Mouse (Mus musculus) embryonic facial prominence, embryonic 11.5 days (tissue): ENCODE data around the gene Gm525. TPM values are rescaled to one million over a fixed set of nuclear protein-coding genes. Genes with fewer than 3 reads are reported as not detected.
A peak's percentile ranks its signal among the peaks of the same experiment; 100 is the strongest.

Experiments used
- ATAC-seq: fragments of 200-750 bp; cut with Nextera tagmentation; replicated peaks from 2 replicates; pipeline ENCODE4 v1.8.0; 2017; ENCODE audit warnings: low read depth; ENCODE audit not compliant: insufficient number of reproducible peaks, low FRiP score, low TSS enrichment
- DNase-seq: peaks from one replicate; pipeline ENCODE4 v3.0.0-alpha.2; 2015; ENCODE audit warnings: low spot score
- H3K27ac ChIP-seq: fragments of 300-500 bp; sonication (generic); replicated peaks from 2 replicates; pipeline ENCODE4 v1.5.1; 2014; ENCODE audit warnings: mild to moderate bottlenecking, low read depth, low read length, control low read depth
- H3K27me3 ChIP-seq: fragments of 300-500 bp; sonication (generic); 2 replicates; pipeline ENCODE4 v1.6.1; 2014; ENCODE audit warnings: mild to moderate bottlenecking, low read length, moderate library complexity, mixed read lengths; ENCODE audit not compliant: control insufficient read depth, insufficient read depth
- H3K36me3 ChIP-seq: fragments of 300-500 bp; sonication (generic); replicated peaks from 2 replicates; pipeline ENCODE4 v1.6.1; 2014; ENCODE audit warnings: low read depth, mild to moderate bottlenecking, low read length, moderate library complexity, mixed read lengths; ENCODE audit not compliant: control insufficient read depth, insufficient read depth
- H3K4me1 ChIP-seq: fragments of 300-500 bp; sonication (generic); 2 replicates; pipeline ENCODE4 v1.6.1; 2014; ENCODE audit warnings: low read length, mixed read lengths; ENCODE audit not compliant: control insufficient read depth, insufficient read depth
- H3K4me2 ChIP-seq: fragments of 300-500 bp; sonication (generic); 2 replicates; pipeline ENCODE4 v1.6.1; 2014; ENCODE audit warnings: low read depth, mild to moderate bottlenecking, control low read depth, low read length, moderate library complexity
- H3K4me3 ChIP-seq: fragments of 300-500 bp; sonication (generic); 2 replicates; pipeline ENCODE4 v1.5.1; 2014; ENCODE audit warnings: low read depth, low read length, control low read depth
- H3K9ac ChIP-seq: fragments of 300-500 bp; sonication (generic); replicated peaks from 2 replicates; pipeline ENCODE4 v1.6.1; 2014; ENCODE audit warnings: mild to moderate bottlenecking, control low read depth, low read length
- H3K9me3 ChIP-seq: fragments of 300-500 bp; sonication (generic); replicated peaks from 2 replicates; pipeline ENCODE4 v1.6.1; 2016; ENCODE audit warnings: mild to moderate bottlenecking, low read length, inconsistent platforms, mixed read lengths; ENCODE audit not compliant: control insufficient read depth
- WGBS: fragments of 180-500 bp; shearing (Covaris S2); extraction: QIAGEN DNeasy Blood & Tissue Kit; methylation state at CpG from one replicate; pipeline ENCODE4 v1.1.7; 2014; 5-methylcytosine and 5-hydroxymethylcytosine counted together
- polyA plus RNA-seq: library from polyadenylated mRNA; unstranded; fragments of >200 nt; fragmentation: Nextera tagmentation; extraction: Ambion mirVana; gene quantifications from 2 replicates; pipeline ENCODE4 v1.2.1, GENCODE M21; 2014

The Gm525 gene
- polyA plus RNA-seq, 1 experiment from 2014 or later: not detected

DNA sequence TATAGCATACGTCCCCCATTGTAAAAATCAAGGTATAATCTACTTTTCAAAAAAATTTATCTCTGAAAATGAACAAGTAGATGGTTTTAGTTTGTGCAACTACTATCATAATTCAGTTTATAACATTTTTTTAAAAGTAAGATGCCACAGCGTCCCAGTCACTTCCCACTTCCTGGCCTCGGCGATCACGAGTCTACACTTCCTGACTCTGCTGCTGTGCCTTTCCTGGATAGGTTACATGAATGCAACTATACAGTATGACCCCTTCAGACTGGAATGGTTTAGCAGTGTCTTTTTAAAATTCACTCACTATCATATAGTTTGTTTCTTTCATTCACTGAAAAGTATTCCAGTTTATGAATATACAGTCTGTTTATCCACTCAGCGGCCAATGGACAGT, 21.9 kb upstream of the Gm525 start:
- Histone ChIP-seq H3K4me3 (no peak overlapping the region), H3K27ac (no peak overlapping the region), H3K27me3 (no peaks in the 10 kb centered on the region), H3K4me1 (no peaks in the 10 kb centered on the region), H3K36me3 (no peaks in the 10 kb centered on the region; the same call in 1 of the 2 replicates), H3K4me2 (no peak overlapping the region), H3K9me3 (no peaks in the 10 kb centered on the region), H3K9ac (no peak overlapping the region)
- ATAC-seq (no peak), DNase-seq (no peak)
- 88% methylated on average over 6 of the region's 6 CpGs for WGBS

DNA sequence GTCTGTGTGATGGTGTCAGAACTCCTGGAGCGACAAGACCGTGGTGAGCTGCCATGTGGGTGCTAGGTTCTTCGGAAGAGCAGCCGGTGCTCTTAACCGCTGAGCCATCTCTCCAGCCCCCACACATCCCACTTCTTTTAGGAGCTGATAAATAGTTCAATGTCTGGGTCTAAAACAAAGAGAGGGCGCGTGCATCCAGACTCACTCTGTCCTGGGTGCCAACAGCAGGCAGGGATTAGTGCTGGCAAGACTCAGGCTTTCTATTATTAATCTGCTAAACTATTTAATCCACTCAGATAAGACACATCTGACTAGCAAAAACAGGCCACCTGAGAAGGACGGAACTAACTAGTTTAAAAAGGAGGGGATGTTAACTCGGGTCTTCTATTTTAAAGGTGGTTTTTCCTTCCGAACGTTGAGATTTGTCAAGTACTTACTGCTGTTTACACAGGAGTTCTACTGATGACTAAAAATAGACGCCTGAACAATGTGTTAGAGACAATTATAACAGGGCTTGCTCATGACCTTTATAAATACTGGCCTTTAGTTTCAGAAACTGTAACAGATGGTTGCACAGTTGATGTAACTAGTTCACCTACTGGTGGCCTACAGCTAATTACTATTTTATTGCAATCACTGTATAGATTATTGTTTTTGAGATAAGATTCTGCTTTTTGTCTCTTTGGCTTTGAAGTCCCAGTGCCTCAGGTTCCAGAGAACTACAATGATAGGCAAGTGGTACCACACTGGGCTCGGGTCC, 17.5 kb upstream of the Gm525 start:
- no peaks in the 10 kb centered on the region; the same call in 1 of the 2 replicates for H3K27me3 ChIP-seq
- DNase-seq (no peak), ATAC-seq (no peak)
- no peaks in the 10 kb centered on the region for H3K36me3 ChIP-seq
- H3K4me3 ChIP-seq: no peak overlapping the region
- H3K4me2 ChIP-seq: no peak overlapping the region
- WGBS: 85% methylated on average over 13 of the region's 13 CpGs
- H3K27ac ChIP-seq: no peak overlapping the region
- H3K4me1 ChIP-seq: no peaks in the 10 kb centered on the region; the same call in none of the 2 replicates
- H3K9ac ChIP-seq: no peak overlapping the region
- no peaks in the 10 kb centered on the region for H3K9me3 ChIP-seq

DNA sequence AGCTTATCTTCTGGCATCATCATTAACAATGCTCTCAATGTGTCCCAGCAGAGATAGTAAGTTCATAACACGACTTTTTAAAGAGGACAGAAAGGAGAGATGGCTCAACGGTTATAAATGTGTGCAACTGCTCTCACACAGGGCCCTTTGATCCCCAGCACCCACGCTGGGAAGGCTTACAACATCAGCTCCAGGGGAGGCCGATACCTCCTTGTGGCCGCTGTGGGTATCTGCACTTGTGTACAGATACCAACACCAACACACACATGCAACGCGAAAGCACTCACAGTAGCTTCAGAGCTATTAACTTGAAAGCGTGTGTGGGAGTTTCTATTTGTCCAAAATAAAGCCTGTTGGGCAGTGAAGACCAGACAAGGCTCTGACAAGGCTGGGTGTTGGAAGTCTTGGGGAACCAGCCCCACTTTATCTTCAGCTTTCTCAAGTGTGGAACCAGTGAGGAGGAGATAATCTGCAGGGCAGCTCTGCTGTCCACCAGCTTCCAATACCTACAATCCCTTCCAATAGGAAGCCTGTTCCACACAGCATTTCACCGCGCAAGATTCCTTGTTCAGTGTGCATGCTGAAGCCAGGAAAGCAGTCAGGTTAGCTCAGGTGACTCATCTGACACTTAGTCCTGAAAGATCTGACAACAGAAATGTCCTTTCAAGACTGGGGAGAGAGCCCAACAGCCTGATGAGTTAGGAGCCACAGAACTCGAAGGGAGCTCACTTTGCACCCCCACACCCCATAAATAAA, 14.9 kb upstream of the Gm525 start:
- no peak for DNase-seq
- Histone ChIP-seq H3K9me3 (no peaks in the 10 kb centered on the region), H3K36me3 (no peaks in the 10 kb centered on the region), H3K4me2 (peak overlapping the region; percentile 90), H3K9ac (no peak overlapping the region), H3K4me3 (no peak overlapping the region), H3K4me1 (no peaks in the 10 kb centered on the region; the same call in none of the 2 replicates), H3K27ac (no peak overlapping the region), H3K27me3 (no peaks in the 10 kb centered on the region; the same call in 1 of the 2 replicates)
- WGBS: 76% methylated on average over 11 of the region's 11 CpGs
- no peak for ATAC-seq

DNA sequence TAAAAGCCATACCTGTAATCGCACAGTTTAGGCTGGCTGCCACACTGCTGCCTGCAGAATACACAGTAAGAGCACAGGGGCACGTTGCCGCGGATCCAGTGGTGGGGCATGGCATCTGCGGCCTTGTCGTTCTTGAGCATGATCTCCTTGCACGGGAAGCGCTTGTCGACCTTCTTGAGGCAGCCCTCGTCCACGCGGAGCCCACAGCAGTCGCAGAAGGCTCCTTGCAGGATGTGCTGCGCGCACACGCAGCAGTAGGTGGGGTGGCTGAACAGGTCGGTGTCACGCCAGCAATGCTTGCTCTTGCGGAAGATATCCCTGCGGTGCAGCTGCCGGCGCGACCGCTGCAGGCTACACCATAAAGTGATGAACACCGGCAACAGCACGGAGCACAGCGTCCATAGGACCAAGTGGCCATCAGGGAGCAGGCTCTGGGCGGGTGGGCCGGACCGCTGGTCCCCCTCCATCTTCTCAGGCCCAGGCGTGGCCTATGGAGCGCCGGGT, 13.7 kb upstream of the Gm525 start:
- Histone ChIP-seq H3K4me3 (peak overlapping the region; percentile 81), H3K36me3 (no peaks in the 10 kb centered on the region), H3K9me3 (no peaks in the 10 kb centered on the region), H3K4me2 (peak overlapping the region; percentile 90), H3K27me3 (no peaks in the 10 kb centered on the region; the same call in 1 of the 2 replicates), H3K4me1 (no peaks in the 10 kb centered on the region; the same call in none of the 2 replicates), H3K27ac (no peak overlapping the region), H3K9ac (peak overlapping the region; percentile 80)
- ATAC-seq: peak; percentile 81
- WGBS: under 1% methylated on average over 33 of the region's 33 CpGs
- no peak for DNase-seq

DNA sequence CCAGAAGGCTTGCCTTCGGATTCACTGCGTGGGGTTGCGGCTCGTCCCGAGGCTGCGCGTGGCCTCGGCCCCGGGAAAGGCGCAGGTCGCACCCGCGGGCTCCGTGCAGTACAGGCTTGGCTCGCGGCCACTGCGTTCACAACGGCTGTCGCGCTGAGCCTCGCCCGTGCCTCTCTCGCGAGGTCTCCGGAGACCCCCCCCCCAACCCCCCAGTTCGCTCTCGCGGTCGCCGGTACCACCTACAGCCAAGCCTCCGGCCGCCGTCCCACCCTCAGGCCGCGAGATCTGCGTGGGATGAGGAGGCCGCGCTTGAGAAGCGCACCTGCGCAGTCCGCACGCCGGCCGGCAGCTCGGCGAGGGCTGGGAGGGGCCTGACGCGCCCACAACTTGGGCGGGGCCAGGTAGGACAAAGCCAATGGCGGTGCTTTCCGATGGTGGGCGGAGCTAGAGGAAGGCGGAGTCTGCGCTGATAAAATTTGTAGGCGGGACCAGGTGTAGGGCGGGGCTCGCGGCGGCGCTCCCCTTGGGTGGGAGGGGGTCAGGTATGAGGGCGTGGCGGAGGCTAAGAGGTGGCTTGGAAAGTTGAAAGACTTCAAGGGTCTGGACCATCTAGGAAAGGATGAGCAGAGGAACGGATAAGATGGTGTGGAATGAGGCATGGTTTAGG, 13.1 kb upstream of the Gm525 start:
- peak; percentile 89 for ATAC-seq
- Histone ChIP-seq H3K27me3 (no peaks in the 10 kb centered on the region; the same call in 1 of the 2 replicates), H3K4me1 (no peaks in the 10 kb centered on the region; the same call in none of the 2 replicates), H3K4me2 (peak overlapping the region; percentile 90), H3K36me3 (no peaks in the 10 kb centered on the region), H3K9me3 (no peaks in the 10 kb centered on the region), H3K27ac (no peak overlapping the region), H3K9ac (peak overlapping the region; percentile 80), H3K4me3 (peak overlapping the region; percentile 81)
- DNase-seq: peak; percentile 93
- WGBS: under 1% methylated on average over 55 of the region's 63 CpGs

DNA sequence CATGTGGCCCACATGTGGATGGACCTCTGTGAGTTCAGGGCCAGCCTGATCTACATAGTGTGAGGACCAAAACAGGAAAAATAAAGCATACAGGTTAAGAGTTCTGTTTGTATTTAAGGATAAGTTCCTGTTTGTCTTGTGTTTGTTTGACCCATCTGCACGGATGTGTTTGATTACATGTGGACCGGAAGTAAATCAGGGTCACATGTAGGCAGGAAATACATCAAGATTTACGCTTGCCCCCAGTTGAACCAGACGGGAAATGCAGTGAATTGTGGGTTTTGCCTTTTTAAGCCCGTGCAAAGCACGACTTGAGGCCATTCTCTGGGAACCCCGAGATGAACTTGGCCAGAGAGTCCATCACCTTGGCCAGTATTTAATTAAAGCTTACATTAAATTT, 12.3 kb upstream of the Gm525 start:
- no peak overlapping the region for H3K27ac ChIP-seq
- H3K9ac ChIP-seq: no peak overlapping the region
- H3K9me3 ChIP-seq: no peaks in the 10 kb centered on the region
- no peaks in the 10 kb centered on the region for H3K36me3 ChIP-seq
- no peak for DNase-seq
- 83% methylated on average over 7 of the region's 7 CpGs for WGBS
- H3K4me3 ChIP-seq: no peak overlapping the region
- no peak for ATAC-seq
- H3K27me3 ChIP-seq: no peaks in the 10 kb centered on the region; the same call in 1 of the 2 replicates
- no peaks in the 10 kb centered on the region; the same call in none of the 2 replicates for H3K4me1 ChIP-seq
- no peak overlapping the region for H3K4me2 ChIP-seq

DNA sequence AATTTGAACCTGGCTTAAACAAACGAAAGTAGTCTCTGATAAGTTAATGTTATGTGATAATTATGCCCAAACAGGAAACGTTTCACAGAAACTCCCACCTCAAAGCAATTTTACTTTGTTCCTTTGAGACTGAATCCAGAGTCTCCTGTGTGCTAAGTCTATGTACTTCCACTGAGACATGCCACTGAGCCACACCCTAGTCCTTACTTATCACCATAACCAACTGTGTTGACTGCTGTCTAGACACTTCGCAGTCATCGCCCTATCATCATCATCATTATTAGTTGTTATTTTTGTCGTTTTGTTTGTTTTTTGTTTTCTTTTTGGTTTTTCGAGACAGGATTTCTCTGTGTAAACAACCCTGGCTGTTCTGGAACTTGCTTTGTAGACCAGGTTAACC, 9.3 kb upstream of the Gm525 start:
- no peaks in the 10 kb centered on the region; the same call in 1 of the 2 replicates for H3K27me3 ChIP-seq
- no peaks in the 10 kb centered on the region for H3K36me3 ChIP-seq
- 82% methylated on average over 6 of the region's 6 CpGs for WGBS

More for the DNA sequence above, 9.3 kb upstream of the Gm525 start:
- Histone ChIP-seq H3K4me2 (no peak overlapping the region), H3K4me3 (no peak overlapping the region), H3K9ac (no peak overlapping the region), H3K9me3 (no peaks in the 10 kb centered on the region), H3K27ac (no peak overlapping the region), H3K4me1 (no peaks in the 10 kb centered on the region; the same call in 1 of the 2 replicates)
- no peak for DNase-seq
- ATAC-seq: no peak
